Mouse (Mus musculus): ENCODE measurements at regions not wholly inside any gene's neighbourhood (a gene's known extent, or its start where the extent isn't known, plus 50 kb on each side); places are given as distances from the start of the nearest gene placed in this dataset.

DNA sequence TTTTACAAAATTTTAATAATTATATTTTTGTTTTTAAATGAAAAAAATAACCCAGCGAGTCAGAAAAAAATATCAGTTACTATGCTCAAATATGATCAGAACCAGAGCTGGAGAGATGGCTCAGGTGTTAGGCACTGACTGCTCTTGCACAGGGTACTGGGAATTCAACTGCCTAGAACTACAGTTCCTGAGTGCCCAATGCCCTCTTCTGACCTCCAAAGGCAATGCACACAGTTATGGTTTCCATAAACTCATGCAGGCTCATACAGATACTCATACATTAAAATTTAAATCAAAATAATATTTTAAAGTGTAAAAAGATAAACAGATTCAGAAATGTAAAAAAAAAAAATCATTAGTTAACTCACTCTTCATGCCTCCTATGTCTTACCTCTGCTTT, 465.7 kb downstream of the Arl4a start:
- no peak for TF ChIP-seq ZC3H11A (IDR thresholded peaks at IDR 0.05; ENCODE audit: borderline replicate concordance, low read depth, low read length)
- TF ChIP-seq MAFK (IDR thresholded peaks at IDR 0.05; ENCODE audit: insufficient read depth, low read depth, low read length): no peak
- TF ChIP-seq CHD2 (IDR thresholded peaks at IDR 0.05; ENCODE audit: low read depth, low read length): no peak
- TF ChIP-seq ZNF384 (IDR thresholded peaks at IDR 0.05; ENCODE audit: low read depth, low read length): no peak
- TF ChIP-seq HCFC1 (IDR thresholded peaks at IDR 0.05; ENCODE audit: borderline replicate concordance, insufficient read depth, low read length): no peak
